Mouse (Mus musculus) G1E-ER4 (cell line): ENCODE results near the gene Psma3. TPM values are rescaled to one million over a fixed set of nuclear protein-coding genes. Genes with fewer than 3 reads are reported as not detected.

Experiments used
- GATA1 ChIP-seq: IDR thresholded peaks from one replicate; pipeline ENCODE4 v1.8.0; 2012; ENCODE audit warnings: low read length, inconsistent platforms
- polyA plus RNA-seq: library from polyadenylated mRNA; stranded (reverse); fragments of >175 nt; gene quantifications from 2 replicates; pipeline ENCODE4 v1.2.3, GENCODE M21; 2012

Psma3 gene
- polyA plus RNA-seq, 1 experiment = 14.2 TPM

DNA sequence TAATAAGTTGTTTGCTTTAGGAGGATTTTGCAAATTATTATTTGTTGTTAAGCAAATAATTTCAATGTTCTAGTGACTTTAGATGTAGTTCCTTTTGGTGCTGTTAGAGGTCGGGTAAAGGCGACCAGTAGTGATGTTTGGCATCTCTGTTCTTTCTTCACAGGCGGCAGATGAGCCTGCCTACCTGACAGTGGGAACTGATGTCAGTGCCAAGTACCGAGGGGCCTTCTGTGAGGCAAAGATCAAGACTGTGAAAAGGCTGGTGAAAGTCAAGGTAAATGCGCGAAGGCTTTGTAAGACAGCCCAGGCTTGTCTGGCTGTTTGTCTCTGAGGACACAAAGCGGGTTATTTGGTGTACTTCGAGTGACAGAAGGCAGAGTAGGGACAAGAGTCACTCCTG is 44.8 kb downstream of the Psma3 start:
- no peak for TF ChIP-seq GATA1

- TF ChIP-seq GATA1 = no peak
These were observed 50.0 kb downstream of the Psma3 start for GRCm38 (mm10) chr12:71024411-71024810.

DNA sequence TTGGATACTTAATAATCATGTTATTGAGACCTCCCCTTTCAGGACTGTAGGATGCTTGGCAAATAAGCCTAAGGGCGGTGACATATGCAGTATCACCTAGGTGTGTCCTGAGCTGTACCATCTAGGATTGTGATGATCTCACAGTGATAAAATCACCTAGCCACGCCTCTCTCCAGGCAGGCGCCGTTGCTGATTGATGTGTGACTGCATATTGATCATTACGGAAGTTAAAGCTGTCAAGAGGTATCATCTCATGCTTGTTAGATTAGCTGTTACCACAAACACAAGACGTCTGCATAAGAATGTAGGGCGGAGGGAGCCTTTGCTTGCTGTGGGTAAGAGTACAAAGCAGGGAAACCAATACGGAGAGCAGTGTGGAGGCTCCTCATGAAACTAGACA is 55.8 kb downstream of the Psma3 start:
- no peak for TF ChIP-seq GATA1

- TF ChIP-seq GATA1 = no peak
These were observed 56.3 kb downstream of the Psma3 start for GRCm38 (mm10) chr12:71030722-71031121.

- no peak for TF ChIP-seq GATA1
These were observed 61.4 kb downstream of the Psma3 start for GRCm38 (mm10) chr12:71035826-71036225.

DNA sequence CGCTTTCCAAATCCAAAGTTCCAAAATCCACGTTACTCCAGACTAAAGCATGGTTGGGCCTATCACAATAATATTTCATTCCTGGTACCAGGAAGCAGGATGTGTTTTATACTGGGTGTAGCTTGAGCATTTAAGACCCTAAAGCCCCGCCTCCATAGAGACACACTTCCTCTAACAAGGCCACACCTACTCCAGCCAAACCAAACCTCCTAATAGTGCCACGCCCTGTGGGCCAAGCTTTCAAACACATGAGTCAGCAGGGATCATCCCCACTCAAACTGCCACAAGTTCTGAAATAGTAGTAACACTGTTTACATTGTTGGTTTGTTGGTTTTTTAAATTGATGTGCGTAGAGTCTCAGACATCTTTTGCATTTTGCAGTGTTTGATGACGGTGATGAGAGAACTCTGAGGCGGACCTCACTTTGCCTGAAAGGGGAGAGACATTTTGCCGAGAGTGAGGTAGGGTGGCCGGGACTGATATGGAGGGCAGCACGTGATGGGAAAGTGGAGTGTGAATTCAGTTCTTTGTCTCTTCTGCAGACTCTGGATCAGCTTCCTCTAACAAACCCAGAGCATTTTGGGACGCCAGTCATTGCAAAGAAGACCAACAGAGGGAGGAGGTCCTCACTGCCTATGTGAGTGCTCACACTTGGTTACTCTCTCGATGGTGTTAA is 62.4 kb downstream of the Psma3 start:
- TF ChIP-seq GATA1 = no peak

DNA sequence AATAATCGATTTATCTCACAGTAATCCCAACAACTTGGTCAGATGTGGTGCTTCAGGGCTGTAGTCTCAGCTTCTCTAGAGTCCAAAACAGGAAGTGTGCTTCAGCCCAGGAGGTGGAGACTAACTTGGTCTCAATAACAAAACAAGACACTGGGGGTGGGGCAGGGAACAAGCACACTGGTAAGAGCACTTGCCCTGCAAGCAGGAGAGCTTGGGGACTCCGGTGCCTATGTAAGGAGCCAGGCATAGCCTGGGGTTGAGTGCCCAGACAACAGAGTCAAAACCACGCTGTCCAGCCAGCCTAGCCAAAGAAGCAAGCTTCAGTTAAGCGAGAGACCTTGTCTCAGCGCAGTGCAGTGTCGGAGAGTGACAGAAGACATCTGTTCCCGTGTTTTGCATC is 66.0 kb downstream of the Psma3 start:
- TF ChIP-seq GATA1 = no peak

DNA sequence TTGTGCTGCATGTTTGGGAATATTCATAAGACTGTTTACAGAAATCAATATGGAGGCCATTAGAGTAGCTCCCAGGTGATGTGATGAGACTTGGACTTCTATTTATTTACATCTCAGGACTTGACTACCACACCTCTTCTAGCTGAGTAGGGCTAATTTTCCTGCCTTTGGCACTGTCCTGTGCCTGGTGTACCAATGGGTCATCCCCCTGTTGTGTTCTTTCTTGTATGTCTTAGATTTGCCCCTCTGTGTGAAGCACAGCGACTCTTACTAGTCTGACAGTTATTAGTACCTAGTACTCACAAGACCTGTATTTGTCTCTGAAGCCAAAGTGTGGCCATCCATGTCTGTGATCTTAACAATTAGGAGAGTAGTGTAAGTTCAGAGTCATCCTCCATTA is 68.0 kb downstream of the Psma3 start:
- no peak for TF ChIP-seq GATA1

DNA sequence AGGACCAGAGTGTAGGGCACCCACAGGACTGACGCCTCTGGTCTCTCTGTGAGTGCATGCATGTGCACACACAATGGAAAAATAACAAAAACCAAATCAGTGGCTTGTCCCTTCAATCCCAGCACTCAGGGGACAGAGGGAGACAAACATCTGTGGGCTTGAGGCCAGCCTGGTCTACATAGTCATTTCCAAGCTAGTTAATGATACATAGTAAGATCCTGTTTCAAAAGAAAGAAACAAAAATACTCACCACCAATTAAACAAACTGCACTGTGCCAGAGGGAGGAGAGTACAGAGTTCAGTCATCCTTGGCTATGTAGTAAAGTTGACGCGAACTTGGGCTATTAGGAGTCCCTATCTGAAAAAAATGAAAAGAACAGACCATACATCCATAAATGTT is 69.2 kb downstream of the Psma3 start:
- TF ChIP-seq GATA1 = no peak

DNA sequence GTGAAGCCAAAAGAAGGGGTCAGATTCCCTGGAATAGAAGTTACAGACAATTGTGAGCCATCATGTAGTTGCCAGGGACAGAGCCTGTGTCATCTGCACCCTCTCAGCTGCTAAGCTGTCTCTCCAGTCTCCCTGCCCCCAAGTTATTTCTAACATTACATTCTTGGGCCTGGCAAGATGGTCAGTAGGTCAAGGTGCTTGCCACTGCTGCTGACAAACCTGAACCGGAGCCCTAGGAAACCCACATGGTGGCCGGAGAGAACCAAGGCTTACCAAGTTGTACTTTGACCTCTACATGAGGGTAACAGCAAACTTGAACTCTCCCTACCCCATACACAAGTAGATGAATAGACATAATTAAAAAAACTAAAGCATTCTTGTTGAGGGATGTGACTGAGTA is 70.1 kb downstream of the Psma3 start:
- TF ChIP-seq GATA1 = no peak

Other genes with a start within 250 kb of the Psma3 start
- gene Frmd6, start 149.1 kb upstream of the Psma3 start, polyA plus RNA-seq = 7.3 and 8.1 TPM in 2 replicates
- 3.0 and 3.1 TPM in 2 replicates for gene Actr10, start 36.8 kb upstream of the Psma3 start, polyA plus RNA-seq
- gene Arid4a, start 41.4 kb downstream of the Psma3 start, polyA plus RNA-seq = 11.0 and 12.0 TPM in 2 replicates
- gene Tomm20l, start 136.8 kb downstream of the Psma3 start, polyA plus RNA-seq = not detected in 2 replicates
- gene Timm9, start 162.1 kb downstream of the Psma3 start, polyA plus RNA-seq = 22.1 and 37.7 TPM in 2 replicates
- 0.73 and 0.83 TPM in 2 replicates for gene 2700049A03Rik, start 162.2 kb downstream of the Psma3 start, polyA plus RNA-seq